Mouse (Mus musculus) testis, postnatal 14 days (tissue): ENCODE measurements around the gene Gm20388.
"Not testable (repeated sequence)": the region's sequence is repeated elsewhere in the genome, so short reads cannot be mapped to it uniquely, and the experiment has no call there.

Source experiments
- DNase-seq: peaks from one replicate; pipeline ENCODE4 v3.0.0; 2021; ENCODE audit warnings: low spot score

The Gm20388 gene

GRCm38 (mm10) chr8:121652774-121653323 is 1742.2 kb downstream of the Gm20388 start, which contains the start of gene Zcchc14:
Zcchc14 (minus strand) TSS chr8:121652901.
- DNase-seq: peak; percentile 99

DNA sequence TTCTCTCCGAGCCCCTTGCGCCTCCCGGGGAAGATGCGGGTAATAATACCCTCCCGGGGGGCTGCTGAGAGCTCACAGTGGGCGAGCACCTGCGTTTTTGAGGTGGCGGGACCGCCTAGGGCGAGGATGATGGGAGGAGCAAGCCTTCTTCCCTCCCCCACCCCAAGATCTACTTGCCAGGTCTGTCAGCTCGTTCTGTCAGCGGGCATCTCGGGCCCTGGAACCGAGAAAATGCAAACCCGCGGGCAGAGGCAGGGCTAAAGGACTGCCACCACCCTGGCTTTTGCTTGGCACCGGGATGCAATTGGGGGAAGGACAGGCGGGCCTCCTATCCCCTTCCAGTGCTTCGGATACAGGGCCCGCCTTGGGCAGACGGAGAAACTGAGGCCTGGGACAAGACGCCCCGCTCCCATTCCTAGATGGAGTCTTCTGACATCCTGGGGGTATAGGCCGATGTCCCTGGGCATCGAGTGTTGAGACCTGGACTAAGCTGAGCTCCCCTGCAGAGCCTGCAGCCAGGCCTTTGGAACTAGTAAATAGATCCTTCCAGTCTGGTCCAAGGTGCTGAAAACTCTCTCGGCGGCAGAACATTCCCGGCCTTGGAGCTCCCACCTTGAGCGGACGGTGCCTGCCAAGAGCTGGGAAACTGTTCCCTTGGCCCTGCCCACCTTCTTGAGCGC is 1742.8 kb downstream of the Gm20388 start:
- peak; percentile 36 for DNase-seq

DNA sequence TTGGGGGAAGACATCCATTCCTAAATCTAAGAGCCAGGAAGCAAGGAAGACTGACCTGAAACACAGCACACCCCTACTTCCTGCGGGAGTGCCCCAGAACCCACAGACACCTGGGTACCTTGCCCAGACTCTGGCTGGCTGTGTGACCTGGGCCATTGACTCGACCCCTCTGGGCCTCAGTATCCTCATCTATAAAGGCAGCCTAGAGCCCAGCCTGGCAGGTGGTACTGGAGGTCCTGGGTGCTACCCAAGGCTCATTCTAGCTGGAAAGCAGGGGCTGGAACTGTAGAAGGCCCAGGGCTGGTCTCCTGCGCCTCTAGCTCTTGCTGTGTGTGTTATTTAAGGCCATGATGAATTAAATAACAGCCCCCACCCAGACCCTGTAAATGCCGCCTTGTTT is 1743.5 kb downstream of the Gm20388 start:
- no peak for DNase-seq

DNA sequence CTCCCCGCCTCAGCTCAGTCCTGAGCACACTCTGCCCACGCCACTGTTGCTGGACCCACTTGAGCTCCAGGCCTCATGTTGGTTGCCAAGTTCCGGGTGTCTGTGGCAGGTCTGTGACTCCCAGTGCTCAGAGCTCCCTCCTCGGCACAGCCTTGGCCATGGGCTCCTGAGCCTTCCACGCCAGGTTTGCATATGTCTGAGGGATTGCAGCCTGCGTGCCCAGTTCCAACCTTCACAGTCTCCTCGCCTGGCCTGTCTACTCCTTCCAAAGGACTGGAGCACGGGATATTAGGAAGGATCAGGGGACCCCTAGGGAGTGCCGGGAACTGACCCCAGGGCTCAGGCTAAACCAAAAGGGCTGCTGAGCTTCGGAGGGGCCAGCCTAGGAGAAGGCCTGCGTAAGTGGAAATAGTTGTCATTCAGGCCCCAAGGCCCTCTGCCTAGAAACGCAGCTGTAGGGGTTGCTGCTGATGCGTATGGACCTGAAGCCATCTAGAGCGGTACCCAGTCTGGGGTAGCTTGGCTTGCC is 1744.4 kb downstream of the Gm20388 start:
- no peak for DNase-seq

- DNase-seq: no peak
Observed at GRCm38 (mm10) chr8:121660602-121661001, 1750.0 kb downstream of the Gm20388 start.

GRCm38 (mm10) chr8:121661631-121662357 is 1751.2 kb downstream of the Gm20388 start:
- no peak for DNase-seq

- DNase-seq: no peak
Observed at GRCm38 (mm10) chr8:121663101-121663500, 1752.5 kb downstream of the Gm20388 start.

DNA sequence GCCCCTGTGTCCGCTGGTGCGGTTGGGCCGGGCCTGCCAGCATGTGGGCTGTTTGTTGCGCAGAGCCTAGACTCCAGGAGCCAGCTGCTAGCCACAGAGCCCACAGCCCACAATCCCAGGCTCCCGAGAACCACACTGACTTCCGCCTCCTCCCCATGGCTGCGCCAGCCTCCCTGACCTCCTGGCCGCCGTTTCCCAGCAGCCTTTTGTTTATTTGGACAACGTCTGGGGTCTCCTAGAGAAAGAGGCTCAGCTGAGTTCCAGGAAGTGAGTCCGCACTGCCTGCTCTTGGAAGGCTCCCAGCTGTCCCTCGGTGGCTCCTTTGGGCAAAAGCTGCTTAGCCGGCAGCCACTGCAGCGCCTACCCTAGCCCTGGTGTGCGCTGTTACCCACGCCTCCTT is 1754.7 kb downstream of the Gm20388 start:
- DNase-seq: peak; percentile 61

- DNase-seq: not testable (repeated sequence)
Observed at GRCm38 (mm10) chr8:121667936-121668500, 1757.4 kb downstream of the Gm20388 start.

DNA sequence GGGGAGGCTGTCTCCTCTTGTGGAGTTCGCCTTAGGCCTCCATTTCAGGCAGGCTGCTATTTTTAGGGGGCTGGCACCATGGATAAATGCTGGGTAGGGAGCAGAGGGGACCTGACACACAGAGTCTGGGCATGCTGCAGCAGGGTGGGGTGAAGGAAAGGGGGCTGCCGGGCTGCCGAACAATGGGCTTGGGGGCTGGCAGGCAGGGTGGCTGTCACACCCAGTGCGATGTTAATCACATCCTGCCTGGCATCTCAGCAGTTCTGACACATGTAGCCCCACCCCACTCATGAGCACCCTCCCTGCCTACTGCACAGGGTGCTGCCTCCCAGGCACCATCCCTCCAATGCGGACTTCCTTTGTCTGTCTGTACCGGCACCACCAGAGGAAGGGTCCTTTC is 1757.9 kb downstream of the Gm20388 start:
- no peak for DNase-seq

GRCm38 (mm10) chr8:121669208-121669607 is 1758.6 kb downstream of the Gm20388 start:
- DNase-seq: no peak

DNA sequence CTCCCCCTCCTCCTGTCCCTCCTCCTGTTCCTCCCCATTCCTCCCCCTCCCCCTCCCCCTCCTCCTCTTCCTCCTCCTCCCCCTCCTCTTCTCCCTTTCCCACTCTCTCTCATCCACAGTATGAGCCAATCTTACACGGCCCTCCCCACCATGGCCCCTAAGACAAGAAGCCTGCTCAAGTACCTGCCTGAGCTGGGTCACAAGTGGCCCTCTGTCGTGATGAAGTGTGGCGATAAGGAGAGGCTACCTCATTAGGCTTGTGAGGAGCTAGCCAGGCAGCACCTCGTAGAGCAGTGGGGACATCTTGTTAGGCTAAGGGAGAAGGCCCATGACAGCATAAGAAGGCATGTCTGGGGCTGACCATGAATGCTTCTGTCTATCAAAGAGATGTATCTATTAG is 1762.5 kb downstream of the Gm20388 start:
- no peak for DNase-seq

DNA sequence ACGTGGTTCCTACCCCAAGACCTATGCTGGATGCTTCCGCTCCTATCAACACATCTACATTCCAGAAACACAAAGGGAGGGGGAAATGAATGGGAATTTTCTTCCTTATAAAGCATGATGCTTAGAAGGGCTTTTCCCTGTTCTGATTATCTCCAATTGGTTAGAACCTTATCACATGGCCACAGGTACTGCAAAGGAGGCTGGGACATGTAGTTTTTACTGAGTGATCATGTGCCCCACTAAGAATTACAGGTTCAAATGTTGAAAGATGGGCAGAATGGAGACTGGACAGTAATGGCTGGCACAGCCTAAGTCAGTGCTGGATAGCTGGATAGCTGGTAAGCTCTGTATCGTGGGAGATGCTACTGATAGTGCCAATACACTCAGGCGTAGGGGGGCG is 1763.3 kb downstream of the Gm20388 start:
- no peak for DNase-seq

GRCm38 (mm10) chr8:121674524-121674923 is 1763.9 kb downstream of the Gm20388 start:
- DNase-seq: no peak

DNA sequence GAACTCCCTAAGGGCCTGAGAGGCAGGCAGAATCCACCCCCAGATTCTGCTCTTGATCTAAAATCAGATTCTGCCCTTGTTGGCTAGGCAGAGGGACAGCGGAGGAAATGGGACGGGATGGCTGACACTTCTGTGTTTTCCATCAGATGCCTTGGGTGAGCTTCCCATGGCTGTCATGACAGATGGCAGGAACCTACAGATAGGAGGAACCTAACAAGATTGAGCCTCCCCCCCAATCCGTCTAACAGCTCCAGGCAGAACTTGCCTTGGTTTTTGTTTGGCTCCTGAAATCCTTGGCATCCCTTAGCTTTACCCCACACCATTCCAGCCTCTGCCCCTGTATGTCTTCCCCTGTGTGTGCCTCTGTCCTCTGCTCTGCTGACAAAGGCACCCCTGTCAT is 1764.5 kb downstream of the Gm20388 start:
- no peak for DNase-seq

- peak; percentile 62 for DNase-seq
Observed at GRCm38 (mm10) chr8:121675701-121676100, 1765.1 kb downstream of the Gm20388 start.

GRCm38 (mm10) chr8:121678696-121679095 is 1768.1 kb downstream of the Gm20388 start:
- DNase-seq: no peak

DNA sequence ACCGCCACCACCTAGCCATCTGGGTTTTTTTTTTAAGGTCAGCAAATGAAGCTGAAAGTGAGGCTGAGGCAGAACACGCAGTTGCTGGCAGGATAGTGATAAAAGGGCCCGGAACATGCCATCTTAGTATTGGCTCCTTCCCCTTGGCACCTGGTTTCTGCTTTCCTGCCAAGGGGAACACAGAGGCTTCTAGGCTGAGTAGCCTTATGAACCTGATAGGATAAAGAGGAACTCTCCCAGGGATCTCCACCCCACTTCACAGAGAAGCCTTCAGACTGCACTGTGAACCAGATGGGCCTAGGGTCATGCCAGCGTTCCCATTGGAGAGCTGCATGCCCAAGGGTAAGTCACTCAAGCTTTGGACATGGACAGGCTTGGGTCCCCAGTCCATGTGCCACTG is 1770.3 kb downstream of the Gm20388 start:
- DNase-seq: no peak

- DNase-seq: no peak
Observed at GRCm38 (mm10) chr8:121681457-121681856, 1770.8 kb downstream of the Gm20388 start.

GRCm38 (mm10) chr8:121683083-121683832 is 1772.6 kb downstream of the Gm20388 start:
- no peak for DNase-seq

DNA sequence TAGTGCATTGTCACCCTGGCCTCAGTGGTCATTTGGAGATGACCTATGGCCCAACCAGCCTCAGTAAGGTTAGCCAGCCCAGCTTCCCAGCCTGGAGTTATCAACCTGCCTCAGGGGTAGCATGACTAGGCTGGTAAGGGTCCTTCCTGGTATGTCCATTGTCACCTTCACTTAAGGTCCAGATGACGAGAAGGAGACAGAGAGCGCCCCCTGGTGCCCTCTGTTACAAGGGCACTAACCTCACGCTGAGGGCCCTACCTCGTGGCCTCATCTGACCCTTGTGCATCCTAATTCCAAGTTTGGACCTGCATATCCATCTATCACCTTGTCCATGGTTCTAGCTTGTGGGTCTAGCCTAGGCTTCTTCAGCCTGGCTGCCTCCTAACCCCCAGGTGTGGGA is 1774.8 kb downstream of the Gm20388 start:
- no peak for DNase-seq
